In the genomic region with DNA sequence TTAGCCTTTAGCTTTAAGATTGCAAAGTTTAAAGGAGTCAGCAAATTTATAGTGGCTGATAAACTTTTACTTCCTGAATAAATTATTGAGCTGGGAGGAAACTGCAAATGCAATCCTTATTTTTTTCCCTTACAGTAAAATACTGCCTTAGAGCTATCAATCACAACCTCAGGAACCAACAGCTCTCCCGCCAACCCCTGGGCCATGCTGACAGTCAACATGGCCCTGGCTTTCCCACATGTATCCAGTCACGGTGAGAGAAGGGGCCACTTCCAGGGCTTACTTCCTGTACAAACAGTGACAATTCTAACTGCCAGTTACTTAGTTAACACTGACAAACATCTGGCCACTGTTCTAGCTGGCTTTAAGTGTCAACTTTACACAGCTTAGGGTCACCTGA, we compare ENCODE assay signal across 26 mouse cellular contexts.
A peak's percentile ranks its signal among the peaks of the same experiment; 100 is the strongest.
DNase-seq lines count a peak whose midpoint lies in the region; ATAC-seq lines count a peak whose summit lies in the region.
"Had no signal": no experiment of that assay in that cellular context is flagged by ENCODE, and none has a peak within 500 bp of the region (broad histone marks: within the 10 kb centered on the region; RNA-seq: fewer than 3 reads in every experiment).

No protein-coding gene starts in this region.

- 14% methylated on average over 2 of the region's 2 CpGs for WGBS in kidney, embryonic 16.5 days

- H3K4me1 ChIP-seq in kidney, embryonic 16.5 days (ENCODE audit: insufficient read depth, low read length) = no peaks in the 10 kb centered on the region
- H3K4me1 ChIP-seq: heart, embryonic 15.5 days; liver, embryonic 12.5 days; megakaryocyte, embryonic 14.5 days had no signal

- ATAC-seq in common myeloid progenitor, adult 5-6 weeks (replicated peaks; ENCODE audit: low read depth, poor library complexity, severe bottlenecking) = peak; percentile 33; the same call in 1 of the 2 replicates
- ATAC-seq in hematopoietic stem cell, adult 5-6 weeks (replicated peaks in 1 of 2; ENCODE audit: insufficient read depth in 1 of 2, low FRiP score in 2 of 2, low TSS enrichment in 1 of 2, low read depth in 1 of 2, poor library complexity in 2 of 2, severe bottlenecking in 2 of 2) = peak; percentile 12 to 65; a peak in 2 of 4 replicates
- ATAC-seq in kidney, embryonic 16.5 days (ENCODE audit: low FRiP score, low TSS enrichment) = peak; percentile 27; the same call in 1 of the 2 replicates
- ATAC-seq in cerebellum, adult (ENCODE audit: insufficient number of reproducible peaks, low FRiP score, low TSS enrichment) = no peak
- ATAC-seq: forebrain, embryonic 13.5 days; intestine, postnatal 0 days; liver, embryonic 12.5 days; liver, postnatal 0 days; midbrain, embryonic 13.5 days had no signal

- H3K4me3 ChIP-seq in kidney, embryonic 16.5 days (ENCODE audit: low read length) = no peak overlapping the region
- H3K4me3 ChIP-seq: forebrain, embryonic 13.5 days; heart, embryonic 15.5 days; layer of hippocampus, adult 2 months; left cerebral cortex, adult 2 months; liver, embryonic 12.5 days; megakaryocyte, embryonic 14.5 days; midbrain, embryonic 13.5 days had no signal

- no peaks in the 10 kb centered on the region for H3K36me3 ChIP-seq in kidney, embryonic 16.5 days (ENCODE audit: insufficient read depth, low read length)
- H3K36me3 ChIP-seq: heart, embryonic 15.5 days; liver, embryonic 12.5 days; midbrain, embryonic 13.5 days had no signal

- no peak overlapping the region for H3K4me2 ChIP-seq in kidney, embryonic 16.5 days (replicated peaks; ENCODE audit: low read depth, low read length)
- H3K4me2 ChIP-seq: forebrain, embryonic 13.5 days; heart, embryonic 15.5 days; hindbrain, embryonic 14.5 days; liver, embryonic 12.5 days; midbrain, embryonic 13.5 days had no signal

- H3K27ac ChIP-seq in kidney, embryonic 16.5 days (ENCODE audit: low read length) = no peak overlapping the region
- H3K27ac ChIP-seq: forebrain, embryonic 13.5 days; heart, embryonic 15.5 days; hindbrain, embryonic 14.5 days; layer of hippocampus, adult 2 months; left cerebral cortex, adult 2 months; liver, embryonic 12.5 days; midbrain, embryonic 13.5 days had no signal

- 0 out of 2 replicates have a peak, but pooled peaks cover 2% of the 10 kb centered on the region for H3K9me3 ChIP-seq in kidney, embryonic 16.5 days (ENCODE audit: low read length)
- H3K9me3 ChIP-seq: forebrain, embryonic 13.5 days; heart, embryonic 15.5 days; liver, embryonic 12.5 days; midbrain, embryonic 13.5 days had no signal

- peak; percentile 11 to 16 for DNase-seq in kidney, postnatal 36 days
- no peak for DNase-seq in urinary bladder, postnatal 25 days (ENCODE audit: low spot score)
- DNase-seq in left cerebral cortex, postnatal 4 days = no peak
- DNase-seq: adrenal gland, adult 2 months; adrenal gland, postnatal 36 days; B cell, adult 2 months; cerebellum, adult 8-10 months; cerebellum, postnatal 25 days; gastrocnemius, postnatal 14 days; heart, postnatal 4 days; liver, postnatal 0 days; lung, postnatal 36 days; right cerebral cortex, postnatal 14 days had no signal

- H3K9ac ChIP-seq in kidney, embryonic 16.5 days (replicated peaks; ENCODE audit: low read length) = no peak overlapping the region
- H3K9ac ChIP-seq: forebrain, embryonic 13.5 days; heart, embryonic 15.5 days; hindbrain, embryonic 14.5 days; liver, embryonic 12.5 days; liver, postnatal 0 days; midbrain, embryonic 13.5 days had no signal

- intact Hi-C loops in left cerebral cortex, postnatal 4 days (cut with DNase I) = no loop called here

- no peaks in the 10 kb centered on the region; the same call in 1 of the 2 replicates for H3K27me3 ChIP-seq in kidney, embryonic 16.5 days (ENCODE audit: insufficient read depth, low read length)
- H3K27me3 ChIP-seq: forebrain, embryonic 13.5 days; heart, embryonic 15.5 days; liver, embryonic 12.5 days; megakaryocyte, embryonic 14.5 days; midbrain, embryonic 13.5 days had no signal

Comparison
In these comparisons a context has a peak if more than half of its experiments do, and no peak if none do; other contexts are left out.
1. DNase-seq: peak in kidney, postnatal 36 days (2 of 2); none in urinary bladder, postnatal 25 days (single experiment) and left cerebral cortex, postnatal 4 days (single experiment).